In genomic region chr11:57658214-57658613, GRCm38 (mm10) we compare ENCODE assay signal across 25 mouse cellular contexts. TPM values are rescaled to one million over a fixed set of nuclear protein-coding genes. Genes with fewer than 3 reads are reported as not detected.
A peak's percentile ranks its signal among the peaks of the same experiment; 100 is the strongest.
DNase-seq lines count a peak whose midpoint lies in the region; ATAC-seq and TF ChIP-seq lines count a peak whose summit lies in the region.
"Had no signal": no experiment of that assay in that cellular context is flagged by ENCODE, and none has a peak within 500 bp of the region (broad histone marks: within the 10 kb centered on the region; RNA-seq: fewer than 3 reads in every experiment).

No protein-coding gene starts in this region.

- ATAC-seq in intestine, postnatal 0 days, result no peak
- ATAC-seq in intestine, embryonic 15.5 days, result no peak
- ATAC-seq in inflammation-experienced regulatory T-cells, adult 6 months, result no peak
- ATAC-seq: forebrain, embryonic 14.5 days had no signal

- H3K4me2 ChIP-seq in intestine, postnatal 0 days (replicated peaks; ENCODE audit: low read depth), result 0 out of 2 replicates have a peak overlapping the region, but pooled peaks have one; percentile 6
- no peak overlapping the region for H3K4me2 ChIP-seq in intestine, embryonic 15.5 days (replicated peaks)
- H3K4me2 ChIP-seq: heart, embryonic 12.5 days; hindbrain, embryonic 13.5 days; lung, embryonic 14.5 days had no signal

- H3K9me3 ChIP-seq in intestine, postnatal 0 days (ENCODE audit: control insufficient read depth), result no peaks in the 10 kb centered on the region
- no peaks in the 10 kb centered on the region for H3K9me3 ChIP-seq in intestine, embryonic 15.5 days
- H3K9me3 ChIP-seq: heart, embryonic 12.5 days; hindbrain, embryonic 13.5 days had no signal

- H3K27ac ChIP-seq in intestine, postnatal 0 days (ENCODE audit: low read depth, low read length), result no peak overlapping the region
- H3K27ac ChIP-seq in intestine, embryonic 15.5 days, result no peak overlapping the region
- no peak overlapping the region for H3K27ac ChIP-seq in testis, adult 2 months (ENCODE audit: control insufficient read depth, insufficient read depth, low read depth, low read length)
- peak overlapping the region; percentile 36 for H3K27ac ChIP-seq in small intestine, adult 2 months (ENCODE audit: insufficient read depth, low read depth, low read length)
- H3K27ac ChIP-seq: heart, adult 2 months; hindbrain, embryonic 13.5 days had no signal

- H3K27me3 ChIP-seq in intestine, postnatal 0 days (replicated peaks; ENCODE audit: control insufficient read depth, insufficient read depth, low read length), result no peaks in the 10 kb centered on the region
- no peaks in the 10 kb centered on the region for H3K27me3 ChIP-seq in intestine, embryonic 15.5 days (replicated peaks)
- H3K27me3 ChIP-seq in testis, adult 2 months (ENCODE audit: control insufficient read depth, insufficient read depth, low read length), result no peaks in the 10 kb centered on the region
- H3K27me3 ChIP-seq in small intestine, adult 2 months (ENCODE audit: control insufficient read depth, insufficient read depth, low read length), result no peaks in the 10 kb centered on the region
- H3K27me3 ChIP-seq: heart, embryonic 12.5 days had no signal

- TF ChIP-seq CTCF in intestine, postnatal 0 days (IDR thresholded peaks at IDR 0.05; ENCODE audit: low read depth), result no peak
- TF ChIP-seq CTCF in testis, adult 2 months (IDR thresholded peaks at IDR 0.05; ENCODE audit: control insufficient read depth, insufficient read depth, insufficient replicate concordance, low read depth, low read length), result no peak
- TF ChIP-seq CTCF in small intestine, adult 2 months (IDR thresholded peaks at IDR 0.05; ENCODE audit: extremely low read depth, insufficient read length, insufficient replicate concordance, low read depth, low read length), result no peak

- peak; percentile 2 for DNase-seq in adrenal gland, postnatal 14 days
- no peak for DNase-seq in adrenal gland, adult 8-10 months
- DNase-seq in testis, postnatal 14 days (ENCODE audit: low spot score), result no peak
- DNase-seq: adrenal gland, postnatal 10 days; cerebellum, adult 11 months; cerebellum, adult 9-10 months; cerebellum, postnatal 36 days; heart, postnatal 4 days; kidney, adult 18-20 months; kidney, postnatal 4 days; left cerebral cortex, postnatal 4 days; lung, embryonic 14.5 days; lung, postnatal 14 days; midbrain, embryonic 14.5 days; right cerebral cortex, postnatal 25 days; spleen, adult 18-20 months had no signal

- H3K9ac ChIP-seq in intestine, postnatal 0 days (ENCODE audit: low read depth, low read length), result no peak overlapping the region
- no peak overlapping the region for H3K9ac ChIP-seq in intestine, embryonic 15.5 days
- H3K9ac ChIP-seq: heart, embryonic 12.5 days; hindbrain, embryonic 13.5 days; lung, embryonic 14.5 days had no signal

- peaks cover 6% of the 10 kb centered on the region; the same call in 1 of the 2 replicates for H3K4me1 ChIP-seq in intestine, postnatal 0 days (replicated peaks; ENCODE audit: control insufficient read depth, insufficient read depth, low read length)
- peaks cover 35% of the 10 kb centered on the region for H3K4me1 ChIP-seq in intestine, embryonic 15.5 days (replicated peaks)
- H3K4me1 ChIP-seq in testis, adult 2 months (ENCODE audit: control insufficient read depth, insufficient read depth, low read length), result peaks cover 2% of the 10 kb centered on the region
- H3K4me1 ChIP-seq in small intestine, adult 2 months (ENCODE audit: control insufficient read depth, insufficient read depth, insufficient read length, low read length), result peaks cover 54% of the 10 kb centered on the region

- no peaks in the 10 kb centered on the region for H3K36me3 ChIP-seq in intestine, postnatal 0 days (ENCODE audit: control insufficient read depth, insufficient read depth)
- no peaks in the 10 kb centered on the region for H3K36me3 ChIP-seq in intestine, embryonic 15.5 days
- H3K36me3 ChIP-seq in testis, adult 2 months (ENCODE audit: control insufficient read depth, insufficient read depth, low read length), result no peaks in the 10 kb centered on the region
- no peaks in the 10 kb centered on the region for H3K36me3 ChIP-seq in small intestine, adult 2 months (ENCODE audit: control insufficient read depth, insufficient read depth, low read length)
- H3K36me3 ChIP-seq: heart, embryonic 12.5 days; hindbrain, embryonic 13.5 days had no signal

- 75% methylated on average over 3 of the region's 3 CpGs for WGBS in intestine, postnatal 0 days
- WGBS in intestine, embryonic 15.5 days, result 87% methylated on average over 3 of the region's 3 CpGs
- 63% methylated on average over 3 of the region's 3 CpGs for WGBS in small intestine, adult 2 months

- no peak for TF ChIP-seq POLR2A in testis, adult 2 months (IDR thresholded peaks at IDR 0.05; ENCODE audit: control insufficient read depth, low read depth, low read length)
- TF ChIP-seq POLR2A in small intestine, adult 2 months (IDR thresholded peaks at IDR 0.05; ENCODE audit: low read depth, low read length), result no peak

- H3K4me3 ChIP-seq in intestine, postnatal 0 days (ENCODE audit: low read depth, low read length), result no peak overlapping the region
- H3K4me3 ChIP-seq in intestine, embryonic 15.5 days (replicated peaks), result no peak overlapping the region
- peak overlapping the region; percentile 46 for H3K4me3 ChIP-seq in testis, adult 2 months (ENCODE audit: control insufficient read depth, low read depth, low read length)
- H3K4me3 ChIP-seq in small intestine, adult 2 months (ENCODE audit: low read depth, low read length), result no peak overlapping the region
- H3K4me3 ChIP-seq: heart, adult 2 months; heart, embryonic 12.5 days; hindbrain, embryonic 13.5 days had no signal

RNA-seq across cellular contexts. Expression of gene Galnt10, which starts 13.0 kb away (rescaled TPM):
- total RNA-seq in adrenal gland, postnatal 14 days (2021), result 39.8 and 46.4 TPM in 2 replicates
- 10 to 100 TPM; 55.7 to 76.3 (median 61.3) TPM for total RNA-seq in adrenal gland, adult 8-10 months (2022)
- polyA plus RNA-seq in intestine, postnatal 0 days (2015; fragmentation: Nextera tagmentation; extraction: Ambion mirVana), result 19.8 and 22.5 TPM in 2 replicates
- 19.3 and 20.3 TPM in 2 replicates for polyA plus RNA-seq in intestine, embryonic 15.5 days (2015; fragmentation: Nextera tagmentation; extraction: Ambion mirVana)
- 21.2 and 25.9 TPM in 2 replicates for polyA plus RNA-seq in testis, adult 2 months (2012; rRNA removed)
- 21.6 and 37.0 TPM in 2 replicates for polyA plus RNA-seq in small intestine, adult 2 months (2012; rRNA removed)
- 1 to 10 TPM; 2.8 to 5.2 (median 4.6) TPM for polyA plus RNA-seq in inflammation-experienced regulatory T-cells, adult 6 months (2017; shearing (Covaris generic))
